In the genomic region with DNA sequence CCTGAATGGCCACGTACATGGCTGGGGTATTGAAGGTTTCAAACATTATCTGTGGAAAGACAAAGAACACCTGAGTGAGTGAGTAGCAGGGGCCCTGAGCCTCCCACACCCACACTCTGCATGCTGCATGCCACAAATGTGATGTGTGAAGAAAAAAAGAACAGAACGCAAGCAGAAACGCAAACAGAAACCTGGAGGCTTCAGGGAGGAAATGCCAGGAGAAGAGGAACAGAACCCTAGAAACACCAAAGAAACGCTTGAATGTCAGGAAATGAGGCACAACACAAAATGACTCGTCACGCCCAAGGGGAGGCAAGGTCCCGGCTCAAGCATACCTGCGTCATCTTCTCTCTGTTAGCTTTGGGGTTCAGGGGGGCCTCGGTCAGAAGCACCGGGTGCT, we compare ENCODE assay signal across 8 mouse cellular contexts. TPM values are rescaled to one million over a fixed set of nuclear protein-coding genes. Genes with fewer than 3 reads are reported as not detected.
DNase-seq lines count a peak whose midpoint lies in the region; ATAC-seq and TF ChIP-seq lines count a peak whose summit lies in the region.

No protein-coding gene starts in this region.

- H3K4me1 ChIP-seq in embryonic facial prominence, embryonic 10.5 days, result peaks cover 41% of the 10 kb centered on the region
- peaks cover 33% of the 10 kb centered on the region for H3K4me1 ChIP-seq in liver, embryonic 11.5 days (replicated peaks; ENCODE audit: control insufficient read depth, insufficient read depth, low read length)

- peak overlapping the region; percentile 99 for H3K4me3 ChIP-seq in C2C12 (ENCODE audit: insufficient read depth, poor library complexity, severe bottlenecking)
- H3K4me3 ChIP-seq in embryonic facial prominence, embryonic 10.5 days, result peak overlapping the region; percentile 99
- peak overlapping the region; percentile 100 for H3K4me3 ChIP-seq in liver, embryonic 11.5 days (ENCODE audit: low read depth, low read length)

- peaks cover 31% of the 10 kb centered on the region for H3K79me3 ChIP-seq in C2C12 (ENCODE audit: low read depth)

- peak overlapping the region; percentile 100 for H3K9ac ChIP-seq in liver, embryonic 11.5 days (ENCODE audit: low read depth, low read length)

- no peaks in the 10 kb centered on the region for H3K27me3 ChIP-seq in C2C12 (ENCODE audit: control insufficient read depth, insufficient read depth, insufficient read length)
- H3K27me3 ChIP-seq in embryonic facial prominence, embryonic 10.5 days (replicated peaks; ENCODE audit: low read depth, poor library complexity, severe bottlenecking), result no peaks in the 10 kb centered on the region
- H3K27me3 ChIP-seq in liver, embryonic 11.5 days (replicated peaks; ENCODE audit: control insufficient read depth, insufficient read depth, low read length), result no peaks in the 10 kb centered on the region

- peaks cover 21% of the 10 kb centered on the region for H3K36me3 ChIP-seq in C2C12 (ENCODE audit: control insufficient read depth, insufficient read depth)
- H3K36me3 ChIP-seq in embryonic facial prominence, embryonic 10.5 days (replicated peaks), result peaks cover 33% of the 10 kb centered on the region
- peaks cover 14% of the 10 kb centered on the region for H3K36me3 ChIP-seq in liver, embryonic 11.5 days (ENCODE audit: control insufficient read depth, insufficient read depth, low read length)

- intact Hi-C loops in heart, postnatal 10 days (cut with DNase I), result no loop called here

- H3ac ChIP-seq in C2C12 (ENCODE audit: control insufficient read depth, insufficient read length, low read depth), result peak overlapping the region; percentile 60

- DNase-seq in heart, adult 11 months, result peak; percentile 95
- DNase-seq in heart, adult 8-10 months (ENCODE audit: low spot score), result no peak
- DNase-seq in embryonic facial prominence, embryonic 10.5 days (ENCODE audit: low spot score), result peak; percentile 33
- peak; percentile 46 to 55 for DNase-seq in heart, postnatal 10 days
- no peak for DNase-seq in liver, embryonic 11.5 days (ENCODE audit: low spot score)
- peak; percentile 36 to 41 for DNase-seq in spleen, postnatal 10 days (ENCODE audit: low spot score in 2 of 2)
- no peak for DNase-seq in retina, embryonic 14.5 days (ENCODE audit: low spot score)

- no peak for TF ChIP-seq CTCF in C2C12 (IDR thresholded peaks at IDR 0.05; ENCODE audit: control insufficient read depth, insufficient read depth, insufficient read length)

- WGBS in embryonic facial prominence, embryonic 10.5 days, result 12% methylated on average over 10 of the region's 10 CpGs
- 5% methylated on average over 10 of the region's 10 CpGs for WGBS in liver, embryonic 11.5 days

- H3K9me3 ChIP-seq in embryonic facial prominence, embryonic 10.5 days, result no peaks in the 10 kb centered on the region
- no peaks in the 10 kb centered on the region for H3K9me3 ChIP-seq in liver, embryonic 11.5 days (ENCODE audit: control insufficient read depth, low read length)

- ATAC-seq in liver, embryonic 11.5 days (replicated peaks; ENCODE audit: low FRiP score), result no peak

- peaks cover 63% of the 10 kb centered on the region for H3K79me2 ChIP-seq in C2C12 (ENCODE audit: control insufficient read depth, insufficient read depth)

- H3K27ac ChIP-seq in embryonic facial prominence, embryonic 10.5 days (replicated peaks), result peak overlapping the region; percentile 100
- peak overlapping the region; percentile 99 for H3K27ac ChIP-seq in liver, embryonic 11.5 days (ENCODE audit: low read depth, low read length)

- H3K4me2 ChIP-seq in liver, embryonic 11.5 days, result peak overlapping the region; percentile 95

TF ChIP-seq in C2C12, 6 proteins besides CTCF, POLR2A, EP300 and RAD21:
- TF ChIP-seq MYOD1 (IDR thresholded peaks at IDR 0.05; ENCODE audit: control insufficient read depth, insufficient read length, low read depth), result no peak
- TF ChIP-seq CEBPB (IDR thresholded peaks at IDR 0.05; ENCODE audit: low read depth), result no peak
- no peak for TF ChIP-seq FOSL1 (IDR thresholded peaks at IDR 0.05; ENCODE audit: insufficient read depth, low read length, poor library complexity, severe bottlenecking)
- TF ChIP-seq MYOG (IDR thresholded peaks at IDR 0.05; ENCODE audit: control insufficient read depth, extremely low read depth, insufficient read length), result no peak
- no peak for TF ChIP-seq USF1 (IDR thresholded peaks at IDR 0.05; ENCODE audit: low read depth)
- no peak for TF ChIP-seq MAX (IDR thresholded peaks at IDR 0.05)
TF ChIP-seq in C2C12: peak in this region for 0.

RNA-seq across cellular contexts. Expression of gene Actg1, which starts 1.0 kb away (rescaled TPM):
- total RNA-seq in heart, adult 8-10 months (2022), result 100 to 1,000 TPM; 188 to 320 (median 251) TPM
- 7,516 TPM for polyA plus RNA-seq in C2C12 (2012; fragmentation: generic; extraction: Trizol)
- 3,067 and 3,150 TPM in 2 replicates for polyA plus RNA-seq in embryonic facial prominence, embryonic 10.5 days (2016; fragmentation: Nextera tagmentation; extraction: Ambion mirVana)
- 100 to 1,000 TPM; 691 to 703 TPM for total RNA-seq in heart, postnatal 10 days (2021)
- 1,592 and 1,704 TPM in 2 replicates for polyA plus RNA-seq in liver, embryonic 11.5 days (2014; fragmentation: Nextera tagmentation; extraction: Ambion mirVana)

RNA-seq across cellular contexts. Expression of gene Fscn2, which starts 14.0 kb away (rescaled TPM):
- total RNA-seq in heart, adult 8-10 months (2022), result not detected
- polyA plus RNA-seq in C2C12 (2012; fragmentation: generic; extraction: Trizol), result 0.25 TPM
- 0.10 and 0.19 TPM in 2 replicates for polyA plus RNA-seq in embryonic facial prominence, embryonic 10.5 days (2016; fragmentation: Nextera tagmentation; extraction: Ambion mirVana)
- not detected for total RNA-seq in heart, postnatal 10 days (2021)
- 0.29 TPM in 1 of 2 replicates, not detected in the other for polyA plus RNA-seq in liver, embryonic 11.5 days (2014; fragmentation: Nextera tagmentation; extraction: Ambion mirVana)

RNA-seq across cellular contexts. Expression of gene Faap100, which starts 31.3 kb away (rescaled TPM):
- 10 to 100 TPM; 12.1 to 18.3 (median 13.6) TPM for total RNA-seq in heart, adult 8-10 months (2022)
- 18.0 TPM for polyA plus RNA-seq in C2C12 (2012; fragmentation: generic; extraction: Trizol)
- 38.3 and 39.0 TPM in 2 replicates for polyA plus RNA-seq in embryonic facial prominence, embryonic 10.5 days (2016; fragmentation: Nextera tagmentation; extraction: Ambion mirVana)
- 10 to 100 TPM; 21.3 to 24.3 TPM for total RNA-seq in heart, postnatal 10 days (2021)
- polyA plus RNA-seq in liver, embryonic 11.5 days (2014; fragmentation: Nextera tagmentation; extraction: Ambion mirVana), result 22.8 and 23.2 TPM in 2 replicates

Comparison
In these comparisons a context has a peak if more than half of its experiments do, and no peak if none do; other contexts are left out.
1. DNase-seq: peak in heart, adult 11 months (single experiment), embryonic facial prominence, embryonic 10.5 days (single experiment), heart, postnatal 10 days (2 of 2) and spleen, postnatal 10 days (2 of 2); none in heart, adult 8-10 months (single experiment), liver, embryonic 11.5 days (single experiment) and retina, embryonic 14.5 days (single experiment).
2. Peak in every context shown above with its lines, with median percentiles within 50 percentile points of each other: H3K4me3 ChIP-seq.